Mouse (Mus musculus): ENCODE measurements at regions not wholly inside any gene's neighbourhood (a gene's known extent, or its start where the extent isn't known, plus 50 kb on each side); places are given as distances from the start of the nearest gene placed in this dataset.

DNA sequence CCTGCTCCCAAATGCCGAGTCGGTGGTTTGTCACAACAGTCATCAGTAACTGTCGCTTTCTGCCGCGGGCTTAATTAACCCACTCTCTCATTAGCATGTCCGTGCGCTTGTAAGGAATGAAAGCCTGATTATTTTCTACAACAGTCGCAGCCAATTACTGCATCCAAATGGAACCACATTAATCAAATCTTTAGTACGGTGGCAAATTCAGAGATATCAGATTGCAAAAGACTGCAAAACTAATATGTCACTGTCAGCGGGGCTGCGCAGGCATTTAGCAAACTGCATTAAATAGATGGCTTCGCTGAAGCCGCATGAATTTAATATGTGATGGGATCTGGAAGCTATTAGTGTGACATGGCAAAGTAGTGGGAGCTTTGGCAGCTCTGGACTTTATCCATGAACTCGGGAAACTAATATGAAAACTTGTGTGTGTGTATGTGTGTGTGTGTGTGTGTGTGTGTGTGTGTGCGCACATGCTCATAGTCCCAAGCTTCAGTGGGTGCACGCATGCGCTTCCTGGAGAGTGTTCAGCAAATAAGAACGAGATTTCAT is 299.5 kb upstream of the Zfp703 start:
- TF ChIP-seq CTCF (IDR thresholded peaks at IDR 0.05; ENCODE audit: low read depth, low read length): no peak
- no peak for TF ChIP-seq POLR2A (IDR thresholded peaks at IDR 0.05; ENCODE audit: borderline replicate concordance, low read depth, low read length)
